Mouse (Mus musculus): ENCODE data around the gene Trim14. TPM values are rescaled to one million over a fixed set of nuclear protein-coding genes. Genes with fewer than 3 reads are reported as not detected.

The Trim14 gene
- total and polyA plus RNA-seq, 3 experiments: 2.1 to 2.9 (median 2.5) TPM

- TF ChIP-seq CTCF (IDR thresholded peaks at IDR 0.05): no peak
- no peak for TF ChIP-seq POLR2A (IDR thresholded peaks at IDR 0.05; ENCODE audit: insufficient read depth, low read depth, low read length)
- no peak for TF ChIP-seq EP300 (IDR thresholded peaks at IDR 0.05; ENCODE audit: insufficient read depth, low read depth, low read length)
- WGBS: 31% methylated on average over 5 of the region's 5 CpGs
- no peaks in the 10 kb centered on the region for H3K79me2 ChIP-seq (replicated peaks; ENCODE audit: control insufficient read depth, insufficient read depth, low read length)
- H3K4me1 ChIP-seq (ENCODE audit: control insufficient read depth, insufficient read depth, low read length): no peaks in the 10 kb centered on the region
- H3K9ac ChIP-seq (ENCODE audit: low read depth, low read length): no peak overlapping the region
- H3K27ac ChIP-seq: no peak overlapping the region
- H3K4me3 ChIP-seq: no peak overlapping the region
- no peak for DNase-seq
- intact Hi-C loops (cut with DNase I): no loop called here
- no peaks in the 10 kb centered on the region for H3K36me3 ChIP-seq (ENCODE audit: control insufficient read depth, insufficient read depth, low read length)
- H3K27me3 ChIP-seq (ENCODE audit: control insufficient read depth, insufficient read depth, low read length): no peaks in the 10 kb centered on the region
Measured at GRCm38 (mm10) chr4:46569671-46570070, 33.7 kb upstream of the Trim14 start.

DNA sequence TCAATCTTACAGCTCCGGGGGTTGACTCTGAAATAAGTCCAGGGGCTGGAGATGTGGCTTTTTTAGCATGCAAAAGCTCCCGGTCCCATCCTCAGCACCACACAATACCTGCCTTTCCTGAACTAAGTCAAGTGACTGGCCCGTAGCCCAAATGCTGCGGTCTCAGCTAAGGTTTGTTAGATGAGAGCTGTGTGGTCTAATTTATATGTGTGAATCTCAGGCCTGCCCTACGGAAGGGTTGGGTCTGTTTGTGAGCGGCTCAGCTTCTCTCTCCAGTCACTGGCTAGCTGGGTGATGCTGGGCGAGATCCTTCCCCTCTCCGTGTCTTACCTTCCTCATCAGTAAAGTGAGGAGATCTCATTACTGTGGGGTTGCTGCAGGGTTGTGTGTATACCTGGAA is 32.2 kb upstream of the Trim14 start:
- no peak overlapping the region for H3K4me3 ChIP-seq
- H3K36me3 ChIP-seq (ENCODE audit: control insufficient read depth, insufficient read depth, low read length): no peaks in the 10 kb centered on the region
- H3K79me2 ChIP-seq (replicated peaks; ENCODE audit: control insufficient read depth, insufficient read depth, low read length): no peaks in the 10 kb centered on the region
- no peaks in the 10 kb centered on the region for H3K27me3 ChIP-seq (ENCODE audit: control insufficient read depth, insufficient read depth, low read length)
- intact Hi-C loops (cut with DNase I): no loop called here
- no peak for DNase-seq
- H3K9ac ChIP-seq (ENCODE audit: low read depth, low read length): no peak overlapping the region
- no peak overlapping the region for H3K27ac ChIP-seq
- 86% methylated on average over 8 of the region's 8 CpGs for WGBS
- no peaks in the 10 kb centered on the region for H3K4me1 ChIP-seq (ENCODE audit: control insufficient read depth, insufficient read depth, low read length)
- TF ChIP-seq POLR2A (IDR thresholded peaks at IDR 0.05; ENCODE audit: insufficient read depth, low read depth, low read length) (no peak), EP300 (IDR thresholded peaks at IDR 0.05; ENCODE audit: insufficient read depth, low read depth, low read length) (no peak), CTCF (IDR thresholded peaks at IDR 0.05) (no peak)

DNA sequence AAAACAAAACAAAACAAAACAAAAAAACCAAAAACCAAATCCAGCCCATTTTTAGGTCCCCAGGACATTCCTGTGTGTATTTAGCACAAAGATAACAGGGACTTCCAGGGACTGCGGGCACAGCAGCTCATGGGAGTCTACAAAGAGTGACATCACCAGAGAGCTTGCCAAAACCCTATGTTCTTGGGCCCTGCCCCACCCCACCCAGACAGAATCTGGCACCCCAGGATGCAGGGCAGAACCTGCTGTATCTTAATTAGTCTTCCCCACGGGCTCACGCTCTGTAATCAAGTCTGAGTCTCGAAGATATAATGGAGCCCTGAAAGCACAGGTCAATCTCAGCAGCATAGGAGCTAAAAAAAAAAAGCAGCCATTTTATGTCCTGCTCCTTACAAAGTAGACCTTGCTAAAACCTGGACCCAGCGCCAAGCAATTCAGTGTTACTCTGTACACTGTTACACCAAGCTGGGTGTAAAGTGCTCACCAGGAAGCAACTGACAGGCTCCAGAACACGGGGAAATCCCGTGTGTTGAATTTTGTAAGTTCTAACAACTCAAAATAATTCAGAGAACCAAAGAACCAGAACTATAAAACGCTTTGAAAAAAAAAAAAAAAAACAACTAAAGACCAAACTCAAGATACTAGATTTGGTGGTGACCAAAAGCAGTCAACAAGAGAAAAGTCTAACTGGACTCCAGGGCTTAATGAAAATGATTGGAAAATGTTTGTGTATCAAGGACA is 31.2 kb upstream of the Trim14 start:
- intact Hi-C loops (cut with DNase I): no loop called here
- TF ChIP-seq EP300 (IDR thresholded peaks at IDR 0.05; ENCODE audit: insufficient read depth, low read depth, low read length) (no peak), POLR2A (IDR thresholded peaks at IDR 0.05; ENCODE audit: insufficient read depth, low read depth, low read length) (no peak), CTCF (IDR thresholded peaks at IDR 0.05) (no peak)
- 57% methylated on average over 8 of the region's 8 CpGs for WGBS
- no peak for DNase-seq
- no peak overlapping the region for H3K27ac ChIP-seq
- no peaks in the 10 kb centered on the region for H3K79me2 ChIP-seq (replicated peaks; ENCODE audit: control insufficient read depth, insufficient read depth, low read length)
- H3K36me3 ChIP-seq (ENCODE audit: control insufficient read depth, insufficient read depth, low read length): no peaks in the 10 kb centered on the region
- no peak overlapping the region for H3K4me3 ChIP-seq
- H3K27me3 ChIP-seq (ENCODE audit: control insufficient read depth, insufficient read depth, low read length): no peaks in the 10 kb centered on the region
- H3K9ac ChIP-seq (ENCODE audit: low read depth, low read length): no peak overlapping the region
- no peaks in the 10 kb centered on the region for H3K4me1 ChIP-seq (ENCODE audit: control insufficient read depth, insufficient read depth, low read length)

DNA sequence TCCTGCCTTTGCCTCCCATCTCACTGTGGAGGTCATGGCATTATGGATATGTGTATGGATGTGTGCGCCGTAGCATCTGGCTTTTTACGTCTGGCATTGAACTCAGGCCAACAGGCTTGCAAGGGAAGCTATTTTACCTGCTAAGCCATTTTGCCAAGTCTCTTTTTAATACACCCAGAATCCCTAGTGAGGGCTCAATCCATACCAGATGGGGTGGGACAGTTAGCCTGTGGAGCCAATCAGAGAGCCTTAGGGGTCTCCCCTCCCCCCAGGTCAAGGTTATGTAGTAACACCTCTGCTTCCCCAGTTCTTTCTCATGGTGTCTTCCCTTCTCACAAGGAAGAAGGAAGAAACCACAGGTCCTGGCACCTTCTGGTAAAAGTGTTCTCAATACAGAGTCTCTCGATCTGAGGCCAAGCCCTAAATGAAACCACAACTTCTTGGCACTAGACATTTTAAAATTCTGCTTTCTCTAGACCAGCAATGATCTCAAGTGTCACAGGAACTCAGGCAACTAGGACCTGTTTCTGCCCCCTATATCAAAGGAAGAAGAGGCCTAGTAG is 29.5 kb upstream of the Trim14 start:
- Histone ChIP-seq H3K4me1 (ENCODE audit: control insufficient read depth, insufficient read depth, low read length) (no peaks in the 10 kb centered on the region), H3K9ac (ENCODE audit: low read depth, low read length) (no peak overlapping the region), H3K79me2 (replicated peaks; ENCODE audit: control insufficient read depth, insufficient read depth, low read length) (no peaks in the 10 kb centered on the region), H3K4me3 (no peak overlapping the region), H3K27ac (no peak overlapping the region), H3K36me3 (ENCODE audit: control insufficient read depth, insufficient read depth, low read length) (no peaks in the 10 kb centered on the region), H3K27me3 (ENCODE audit: control insufficient read depth, insufficient read depth, low read length) (no peaks in the 10 kb centered on the region)
- 87% methylated on average over 4 of the region's 4 CpGs for WGBS
- intact Hi-C loops (cut with DNase I): no loop called here
- DNase-seq: no peak
- TF ChIP-seq POLR2A (IDR thresholded peaks at IDR 0.05; ENCODE audit: insufficient read depth, low read depth, low read length) (no peak), CTCF (IDR thresholded peaks at IDR 0.05) (no peak), EP300 (IDR thresholded peaks at IDR 0.05; ENCODE audit: insufficient read depth, low read depth, low read length) (no peak)

- Histone ChIP-seq H3K79me2 (replicated peaks; ENCODE audit: control insufficient read depth, insufficient read depth, low read length) (no peaks in the 10 kb centered on the region), H3K4me3 (no peak overlapping the region), H3K9ac (ENCODE audit: low read depth, low read length) (no peak overlapping the region), H3K36me3 (ENCODE audit: control insufficient read depth, insufficient read depth, low read length) (no peaks in the 10 kb centered on the region), H3K27ac (no peak overlapping the region), H3K27me3 (ENCODE audit: control insufficient read depth, insufficient read depth, low read length) (no peaks in the 10 kb centered on the region), H3K4me1 (ENCODE audit: control insufficient read depth, insufficient read depth, low read length) (no peaks in the 10 kb centered on the region)
- intact Hi-C loops (cut with DNase I): no loop called here
- 65% methylated on average over 4 of the region's 4 CpGs for WGBS
- no peak for TF ChIP-seq POLR2A (IDR thresholded peaks at IDR 0.05; ENCODE audit: insufficient read depth, low read depth, low read length)
- no peak for TF ChIP-seq CTCF (IDR thresholded peaks at IDR 0.05)
- no peak for TF ChIP-seq EP300 (IDR thresholded peaks at IDR 0.05; ENCODE audit: insufficient read depth, low read depth, low read length)
- DNase-seq: no peak
Measured at GRCm38 (mm10) chr4:46564247-46564646, 28.3 kb upstream of the Trim14 start.

DNA sequence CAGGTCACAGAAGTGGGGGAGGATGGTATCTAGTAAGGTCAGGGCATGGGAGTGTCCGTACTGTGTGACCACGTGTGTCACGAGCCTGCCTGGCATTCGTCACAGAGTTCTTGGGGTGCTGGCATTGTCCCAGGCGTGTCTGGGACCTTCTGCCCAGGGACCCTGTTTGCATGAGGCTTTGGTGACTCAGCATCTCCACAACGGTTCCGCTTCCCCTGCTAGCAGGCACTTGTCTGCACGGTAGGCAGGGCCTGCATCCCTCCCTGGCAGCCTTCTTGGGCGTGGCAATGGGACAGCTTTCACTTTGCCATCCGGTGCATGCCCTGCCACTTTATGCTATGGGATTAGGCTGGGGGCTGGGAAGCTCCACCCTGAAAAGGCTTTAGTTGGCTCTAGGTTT is 27.9 kb upstream of the Trim14 start:
- Histone ChIP-seq H3K4me1 (ENCODE audit: control insufficient read depth, insufficient read depth, low read length) (no peaks in the 10 kb centered on the region), H3K79me2 (replicated peaks; ENCODE audit: control insufficient read depth, insufficient read depth, low read length) (no peaks in the 10 kb centered on the region), H3K4me3 (no peak overlapping the region), H3K27me3 (ENCODE audit: control insufficient read depth, insufficient read depth, low read length) (no peaks in the 10 kb centered on the region), H3K27ac (no peak overlapping the region), H3K36me3 (ENCODE audit: control insufficient read depth, insufficient read depth, low read length) (no peaks in the 10 kb centered on the region), H3K9ac (ENCODE audit: low read depth, low read length) (no peak overlapping the region)
- peak; percentile 39 to 62 for DNase-seq
- 43% methylated on average over 10 of the region's 10 CpGs for WGBS
- TF ChIP-seq POLR2A (IDR thresholded peaks at IDR 0.05; ENCODE audit: insufficient read depth, low read depth, low read length) (no peak), CTCF (IDR thresholded peaks at IDR 0.05) (no peak), EP300 (IDR thresholded peaks at IDR 0.05; ENCODE audit: insufficient read depth, low read depth, low read length) (no peak)
- intact Hi-C loops (cut with DNase I): no loop called here

Data from heart, adult 2 months (tissue).